Mouse (Mus musculus): ENCODE measurements around the gene Clec11a.

The Clec11a gene

GRCm38 (mm10) chr7:44277250-44277622 lies 29.5 kb downstream of the Clec11a start:
- DNase-seq (ENCODE audit: low spot score) = peak; percentile 42

- DNase-seq (ENCODE audit: low spot score) = no peak
Observed at GRCm38 (mm10) chr7:44276461-44277249, 30.0 kb downstream of the Clec11a start.

GRCm38 (mm10) chr7:44275546-44275945 lies 31.2 kb downstream of the Clec11a start:
- no peak for DNase-seq (ENCODE audit: low spot score)

- DNase-seq (ENCODE audit: low spot score) = no peak
Observed at GRCm38 (mm10) chr7:44274096-44274495, 32.6 kb downstream of the Clec11a start.

DNA sequence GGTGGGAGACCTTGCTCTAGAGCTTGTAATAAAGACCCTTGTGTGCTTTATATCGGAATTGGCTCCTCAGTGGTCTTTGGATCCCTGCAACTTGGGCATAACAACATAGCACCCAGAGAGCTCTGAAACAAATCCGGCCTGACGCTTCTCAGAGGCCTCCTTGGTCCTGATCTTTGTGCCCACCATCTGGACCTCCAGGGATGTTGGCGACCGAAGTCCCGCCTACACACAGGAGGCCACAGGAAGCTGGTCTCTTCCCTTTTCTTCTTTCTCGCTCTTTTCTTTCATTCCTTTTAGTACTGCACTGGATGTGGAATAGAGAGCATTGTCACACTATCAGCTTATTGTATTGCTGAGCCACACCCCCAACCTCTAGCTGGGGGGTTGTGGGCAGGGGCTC lies 33.3 kb downstream of the Clec11a start:
- no peak for DNase-seq (ENCODE audit: low spot score)

DNA sequence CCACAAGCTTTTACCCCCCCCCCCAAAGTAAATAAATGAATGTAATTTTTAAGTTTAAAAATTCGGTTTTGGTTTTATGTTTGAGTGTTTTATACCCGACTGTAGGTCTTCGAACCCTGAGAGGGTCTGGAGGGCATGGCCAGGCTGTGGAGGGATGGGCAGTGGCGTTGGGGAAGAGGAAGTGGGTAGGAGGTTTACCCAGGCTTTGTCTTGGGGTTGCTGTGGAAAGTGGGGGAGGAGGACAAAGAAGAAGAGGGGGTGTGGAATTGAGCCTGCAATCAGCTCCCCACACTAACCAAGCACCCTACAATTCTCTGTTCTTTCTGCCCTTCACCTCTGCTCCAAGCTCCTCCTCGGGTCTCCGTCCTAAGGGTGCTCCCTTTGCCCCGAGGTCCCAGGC lies 34.2 kb downstream of the Clec11a start:
- DNase-seq (ENCODE audit: low spot score) = no peak

DNA sequence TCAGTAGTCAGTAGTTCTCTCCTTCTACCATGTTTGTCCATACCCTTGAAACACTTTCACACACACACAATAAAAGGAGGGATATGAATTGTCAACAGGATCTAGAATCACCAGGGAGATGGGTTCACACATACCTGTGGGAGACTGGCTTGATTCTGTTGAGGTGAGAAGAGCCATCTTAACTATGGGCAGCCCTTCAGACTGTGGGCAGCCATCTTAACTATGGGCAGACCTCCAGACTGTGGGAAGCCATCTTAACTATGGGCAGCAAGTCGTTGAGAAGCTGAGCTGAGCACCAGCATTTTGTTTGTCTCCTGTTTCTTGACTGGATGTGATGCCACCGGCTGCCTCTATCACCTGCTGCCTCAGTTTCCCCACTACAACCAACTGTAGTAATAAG lies 35.4 kb downstream of the Clec11a start:
- no peak for DNase-seq (ENCODE audit: low spot score)

- no peak for DNase-seq (ENCODE audit: low spot score)
Observed at GRCm38 (mm10) chr7:44269397-44269796, 37.3 kb downstream of the Clec11a start.

- DNase-seq (ENCODE audit: low spot score) = no peak
Observed at GRCm38 (mm10) chr7:44268117-44268516, 38.6 kb downstream of the Clec11a start.

DNA sequence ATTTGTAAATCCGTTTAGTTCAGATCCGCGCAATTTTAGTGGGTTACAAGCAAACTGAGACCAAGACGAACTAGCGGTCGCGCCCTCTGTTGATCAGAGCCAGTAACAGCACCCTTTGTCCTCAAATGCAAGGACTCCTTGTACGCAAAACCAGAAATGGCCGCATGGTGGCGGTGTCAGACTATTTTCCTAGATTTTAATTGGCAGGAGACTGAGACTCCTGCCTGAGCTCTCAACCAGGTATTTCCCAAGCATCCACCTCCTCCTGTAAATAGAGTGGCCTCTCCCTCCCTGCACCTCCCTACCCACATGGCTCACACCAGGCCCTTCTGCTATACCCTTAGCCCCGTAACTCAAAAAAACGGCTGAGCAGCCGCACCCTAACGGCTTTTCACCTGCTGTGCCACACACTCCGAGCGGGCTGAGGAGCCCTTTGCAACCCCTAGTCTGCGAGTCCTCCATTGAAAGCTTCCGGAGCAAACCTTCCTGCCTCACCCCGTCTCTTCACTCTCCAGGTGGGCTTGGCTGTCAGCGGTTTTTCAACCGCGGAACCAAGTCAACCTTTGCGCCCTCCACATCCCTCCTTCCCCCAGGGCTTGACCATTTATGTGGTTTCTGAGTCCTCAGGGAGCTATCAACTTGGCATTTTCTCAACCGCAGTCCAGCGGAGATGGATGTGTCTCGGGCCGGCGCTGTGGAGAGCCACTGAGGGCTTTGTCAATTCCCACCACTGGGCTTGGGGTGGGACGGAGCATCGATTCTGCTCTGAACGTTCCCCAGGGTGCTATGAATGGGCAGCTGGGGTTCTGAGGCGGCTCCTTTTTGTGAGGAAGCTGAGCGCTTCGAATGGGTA lies 43.7 kb downstream of the Clec11a start:
- DNase-seq (ENCODE audit: low spot score) = peak; percentile 97

DNA sequence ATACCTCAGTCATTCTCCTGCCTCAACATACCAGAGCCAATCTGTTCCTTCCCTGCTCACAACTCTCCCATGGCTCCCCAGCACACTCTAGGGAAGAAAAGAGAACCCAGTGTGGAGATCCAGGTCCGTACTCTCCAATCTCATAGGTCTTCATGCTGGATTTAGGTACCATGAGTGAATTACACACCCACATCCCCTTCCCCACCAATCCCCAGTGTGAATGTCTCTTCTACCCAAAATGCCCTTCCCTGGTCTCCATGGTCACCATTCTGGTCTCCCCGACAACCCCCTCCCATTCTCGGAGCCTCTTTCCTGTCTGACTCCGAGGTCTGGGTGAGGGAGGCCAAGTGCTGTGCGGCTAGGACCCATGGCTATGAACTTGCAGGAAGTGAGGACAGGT lies 45.6 kb downstream of the Clec11a start, which contains the start of gene Gm15517:
TSS of gene Gm15517 (plus strand) at position 301 of the 400 bp plus-strand sequence.
- DNase-seq (ENCODE audit: low spot score) = no peak

- no peak for DNase-seq (ENCODE audit: low spot score)
Observed at GRCm38 (mm10) chr7:44260410-44260809, 46.3 kb downstream of the Clec11a start.

DNA sequence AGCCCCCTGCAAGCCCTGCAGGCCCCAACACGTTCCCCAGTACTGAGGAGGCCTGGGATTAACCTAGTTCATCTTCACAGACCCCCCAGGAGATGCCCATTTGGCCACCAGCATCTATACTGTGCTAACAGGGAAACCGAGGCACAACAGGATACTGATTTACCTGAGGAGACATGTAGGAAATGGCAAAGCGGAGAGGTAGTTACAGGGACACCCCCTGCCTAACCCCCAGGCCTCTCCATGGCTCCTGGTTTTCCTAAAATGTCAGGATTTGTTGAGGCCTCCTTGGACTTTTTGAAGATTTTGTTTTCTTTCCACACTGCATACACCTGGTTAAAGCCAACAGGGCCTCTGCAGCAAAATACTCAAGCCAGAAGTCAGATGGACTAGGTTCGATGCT lies 49.4 kb downstream of the Clec11a start, which contains the start of gene Acp4:
TSS of gene Acp4 (minus strand) at position 101 of the 400 bp plus-strand sequence.
- DNase-seq (ENCODE audit: low spot score) = no peak

DNA sequence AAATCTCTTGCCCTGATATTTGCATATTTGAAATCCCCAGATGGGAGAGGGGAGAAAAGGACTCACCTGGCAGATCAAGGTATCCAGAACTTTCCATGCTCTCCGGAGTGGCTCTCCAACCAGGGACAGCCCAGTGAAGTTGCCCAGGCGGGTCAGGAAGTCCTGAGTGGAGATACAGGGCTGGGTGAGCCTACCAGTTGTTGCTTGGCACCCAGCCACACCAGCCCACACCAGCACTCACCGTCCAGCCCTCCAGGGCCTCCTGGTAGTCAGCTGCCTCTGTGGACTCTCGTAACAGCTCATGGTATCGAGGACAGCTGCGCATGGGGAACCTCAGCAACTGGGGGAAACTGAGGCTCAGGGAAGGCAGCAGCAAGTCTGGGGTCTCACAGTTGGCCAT lies 51.8 kb downstream of the Clec11a start:
- DNase-seq (ENCODE audit: low spot score) = no peak

- DNase-seq (ENCODE audit: low spot score) = peak; percentile 5
Observed at GRCm38 (mm10) chr7:44253023-44253616, 53.6 kb downstream of the Clec11a start.
